Mouse (Mus musculus) adrenal gland (tissue): ENCODE data around the gene Bclaf1.

ENCODE experiments used
- intact Hi-C: fragments of 180-260 bp; cut with DNase I; formaldehyde crosslinking; loops from one replicate; pipeline ENCODE4 v1.15.1; 2025

The Bclaf1 gene

DNA sequence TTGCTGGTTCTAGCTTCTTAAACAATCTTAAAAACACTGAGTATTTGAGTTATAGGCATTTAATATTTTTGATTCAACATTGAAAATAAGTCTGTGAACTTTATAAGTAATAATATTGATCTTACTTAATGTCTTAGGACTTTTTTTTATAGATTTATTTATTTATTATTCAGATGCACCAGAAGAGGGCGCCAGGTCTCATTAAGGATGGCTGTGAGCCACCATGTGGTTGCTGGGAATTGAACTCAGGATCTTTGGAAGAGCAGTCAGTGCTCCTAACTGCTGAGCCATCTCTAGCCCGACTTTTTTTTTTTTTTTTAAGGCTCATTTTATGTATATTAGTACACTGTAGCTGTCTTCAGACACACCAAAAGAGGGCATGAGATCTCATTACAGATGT, 2.5 kb downstream of the Bclaf1 start:
- intact Hi-C loops = no loop called here

GRCm38 (mm10) chr10:20317466-20317865, 5.2 kb downstream of the Bclaf1 start:
- intact Hi-C loops = no loop called here

DNA sequence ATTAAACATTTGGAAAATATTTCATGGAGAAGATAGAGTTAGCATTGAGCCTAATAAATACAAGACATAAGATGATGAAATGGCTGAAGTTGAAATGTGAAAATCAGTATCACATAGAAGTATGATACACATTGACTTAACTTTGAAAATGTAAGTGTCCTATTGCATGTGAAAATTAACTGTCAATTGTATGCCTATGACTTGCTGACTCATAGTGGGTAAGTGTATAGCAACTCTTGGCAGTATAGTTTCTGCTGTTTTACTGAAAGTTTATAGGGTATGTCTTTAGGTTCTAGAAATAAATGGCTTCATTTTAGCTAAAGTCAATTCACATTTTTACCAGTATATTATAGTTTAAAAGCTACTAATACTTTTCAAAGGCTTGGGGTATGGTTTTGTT, 14.0 kb downstream of the Bclaf1 start:
- intact Hi-C loops = no loop called here

- intact Hi-C loops = no loop called here
Observed at GRCm38 (mm10) chr10:20331262-20331661, 19.0 kb downstream of the Bclaf1 start.

DNA sequence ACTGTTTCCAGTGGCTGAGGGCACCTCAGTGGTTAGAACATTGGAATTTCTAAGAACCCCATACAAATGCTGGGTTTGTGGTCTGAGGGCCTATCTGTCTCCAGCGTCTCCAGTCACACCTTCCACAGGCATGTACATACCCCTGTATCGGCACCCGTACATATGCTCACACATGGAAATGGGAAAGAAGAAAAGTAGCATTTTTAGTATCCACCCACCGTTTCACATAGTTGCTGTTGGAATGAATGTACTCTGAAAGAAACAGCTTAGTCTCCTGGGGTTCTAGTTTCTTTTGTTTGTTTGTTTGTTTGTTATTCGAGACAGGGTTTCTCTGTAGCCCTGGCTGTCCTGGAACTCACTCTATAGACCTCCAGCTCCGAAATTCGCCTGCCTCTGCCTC, 25.6 kb downstream of the Bclaf1 start:
- intact Hi-C loops = no loop called here

DNA sequence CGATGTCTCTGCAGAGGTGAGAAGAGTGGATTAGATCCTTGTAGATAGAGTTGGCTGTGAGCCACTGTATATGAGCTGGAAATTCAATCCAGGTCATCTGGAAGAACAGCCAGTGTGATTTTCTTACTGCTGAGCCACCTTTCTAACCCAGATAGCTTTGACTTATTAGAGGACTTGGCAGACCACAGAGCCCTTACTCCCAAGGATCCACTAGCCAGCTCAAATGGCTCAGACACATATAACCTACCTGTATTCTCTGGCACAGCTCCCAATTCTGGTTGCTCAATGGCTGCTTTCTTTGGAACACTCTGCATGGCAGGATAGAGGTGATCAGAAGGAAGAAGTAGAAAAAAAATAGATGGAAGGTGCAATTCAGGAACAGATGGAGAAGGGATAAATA, 33.5 kb downstream of the Bclaf1 start:
- intact Hi-C loops = no loop called here

GRCm38 (mm10) chr10:20347285-20348214, 35.3 kb downstream of the Bclaf1 start, which contains the start of gene Mtfr2:
Gene Mtfr2, plus strand, starts transcription at chr10:20347770.
- intact Hi-C loops = no loop called here

DNA sequence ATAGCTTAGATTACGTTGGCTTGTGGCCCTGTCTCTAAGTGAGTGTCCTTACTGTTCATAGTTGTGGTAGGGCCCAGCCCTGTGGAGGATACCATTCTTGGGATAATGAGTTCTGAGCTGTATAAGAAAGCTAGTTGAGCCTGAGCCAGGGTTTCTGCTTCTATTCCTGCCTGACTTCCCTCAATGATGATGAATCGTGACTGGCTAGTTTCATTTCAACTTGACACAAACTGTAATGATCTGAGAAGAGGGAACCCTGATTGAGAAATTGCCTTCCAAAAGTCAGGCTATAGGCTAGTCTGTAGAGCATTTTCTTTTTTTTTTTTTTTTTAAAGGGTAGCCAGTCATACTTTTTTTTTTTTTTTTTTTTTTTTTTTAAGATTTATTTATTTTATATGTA, 36.6 kb downstream of the Bclaf1 start:
- intact Hi-C loops = no loop called here

DNA sequence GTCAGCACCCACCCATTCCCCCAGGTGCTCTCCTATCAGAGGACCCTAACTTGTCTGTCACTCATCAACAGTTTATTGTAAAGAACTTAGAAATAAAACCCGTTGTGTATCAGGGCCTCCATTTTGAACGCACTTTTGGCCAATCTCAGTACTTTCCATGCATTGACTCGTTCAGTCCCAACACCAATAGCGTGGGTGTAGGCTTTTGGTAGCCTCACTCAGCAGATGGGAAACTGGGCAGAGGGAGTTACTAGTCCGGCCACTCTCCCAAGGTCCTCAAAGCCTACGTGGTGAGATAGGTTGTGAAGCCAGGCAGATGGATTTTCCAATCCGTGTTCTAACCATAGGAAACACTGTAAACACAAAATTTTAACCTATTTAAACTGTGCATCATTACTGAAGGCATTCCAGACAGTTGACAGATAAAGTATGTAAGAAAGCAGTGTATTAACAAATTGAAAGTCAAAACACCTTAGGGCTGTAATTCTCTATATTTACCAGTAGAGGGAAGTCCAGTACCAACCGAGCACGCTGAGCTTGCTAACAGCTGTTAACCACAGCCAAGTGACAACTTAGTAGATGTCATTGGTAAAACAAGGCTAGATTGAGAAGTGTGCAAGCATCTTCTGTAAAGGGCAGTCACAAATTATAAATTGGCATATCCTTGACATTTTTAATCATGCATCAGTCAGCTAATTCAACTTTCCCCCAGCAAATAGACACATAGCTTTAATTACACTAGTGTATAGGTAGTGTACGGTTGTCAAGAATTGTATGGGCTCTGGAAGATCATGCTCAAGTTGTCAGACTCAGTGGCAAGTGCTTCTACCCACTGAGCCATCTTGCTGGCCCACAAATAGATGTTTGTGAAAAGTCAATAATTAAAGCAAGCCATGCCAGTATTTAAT, 49.5 kb downstream of the Bclaf1 start:
- intact Hi-C loops = loop anchor here (1.0 to 5.0 kb wide), 2 partner anchors 566 to 587 kb away; no protein-coding TSS in a partner anchor

DNA sequence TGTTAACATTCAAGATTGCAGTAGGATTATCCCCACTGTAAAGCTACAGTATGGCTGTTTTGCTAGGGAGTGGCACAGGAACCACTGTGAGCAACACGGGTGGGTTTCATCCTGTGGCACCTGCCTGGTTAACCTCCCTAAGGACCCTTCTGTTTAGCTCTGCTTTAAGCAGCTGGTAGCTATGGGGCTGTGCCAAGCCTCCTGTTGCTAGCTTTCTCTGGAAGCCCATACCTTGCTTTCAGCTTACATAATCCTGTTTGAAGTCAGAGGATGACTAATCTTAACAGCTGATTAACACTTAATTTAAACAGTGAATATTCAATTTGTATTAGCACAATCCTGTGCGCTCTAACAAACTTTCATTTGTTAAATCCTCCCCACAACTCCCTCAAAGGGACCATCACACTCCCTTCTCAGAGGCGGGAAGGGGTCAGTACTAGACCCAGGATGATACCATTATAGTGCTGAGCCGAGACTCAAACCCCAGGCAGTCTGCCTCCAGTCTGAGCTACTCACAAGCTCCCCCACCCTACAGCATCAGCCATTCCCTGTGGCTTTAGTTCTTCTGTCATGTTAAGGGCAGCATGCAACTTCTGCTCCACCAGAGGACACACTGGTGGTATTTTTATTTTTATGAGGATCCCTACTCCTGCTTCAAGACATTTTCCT, 50.3 kb downstream of the Bclaf1 start:
- intact Hi-C loops = loop anchor here (5.0 kb wide), 1 partner anchor 565 kb away; no protein-coding TSS in a partner anchor

DNA sequence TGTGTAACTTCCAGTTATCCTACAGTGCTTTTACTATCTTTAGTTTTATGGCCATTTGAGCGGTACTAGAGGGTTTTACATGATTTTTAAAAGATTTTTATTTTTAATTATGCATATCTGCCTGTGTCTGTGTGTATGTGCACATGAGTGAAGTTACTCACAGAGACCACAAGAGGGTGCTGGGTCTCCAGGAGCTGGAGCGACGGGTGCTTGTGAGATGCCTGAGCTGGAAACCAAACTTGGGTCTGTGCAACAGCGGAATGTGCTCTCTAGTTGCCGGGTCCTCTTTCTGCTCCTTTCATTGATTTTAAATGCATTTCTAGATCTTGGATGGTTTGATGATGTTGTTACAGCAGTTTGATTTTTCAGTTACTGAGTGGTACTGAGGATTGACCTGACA, 59.8 kb downstream of the Bclaf1 start:
- intact Hi-C loops = no loop called here

DNA sequence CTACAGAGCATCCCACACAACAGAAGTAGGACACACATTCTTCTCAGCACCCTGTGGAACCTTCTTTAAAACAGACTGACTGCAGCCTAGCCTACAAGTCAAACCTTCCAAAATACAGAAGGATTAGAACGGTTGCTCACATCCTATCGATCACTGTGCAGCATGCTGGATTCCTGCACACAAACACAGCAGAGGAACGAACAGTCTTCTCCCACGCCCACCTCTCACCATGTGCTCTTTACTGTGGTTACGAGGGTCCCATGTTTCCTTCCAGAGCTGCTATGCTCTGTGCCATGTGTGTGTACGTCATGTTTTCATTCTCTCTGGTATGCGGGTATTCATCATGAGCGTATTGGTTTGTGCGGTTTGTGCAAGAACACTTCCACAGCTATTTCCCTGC, 65.4 kb downstream of the Bclaf1 start:
- intact Hi-C loops = no loop called here

DNA sequence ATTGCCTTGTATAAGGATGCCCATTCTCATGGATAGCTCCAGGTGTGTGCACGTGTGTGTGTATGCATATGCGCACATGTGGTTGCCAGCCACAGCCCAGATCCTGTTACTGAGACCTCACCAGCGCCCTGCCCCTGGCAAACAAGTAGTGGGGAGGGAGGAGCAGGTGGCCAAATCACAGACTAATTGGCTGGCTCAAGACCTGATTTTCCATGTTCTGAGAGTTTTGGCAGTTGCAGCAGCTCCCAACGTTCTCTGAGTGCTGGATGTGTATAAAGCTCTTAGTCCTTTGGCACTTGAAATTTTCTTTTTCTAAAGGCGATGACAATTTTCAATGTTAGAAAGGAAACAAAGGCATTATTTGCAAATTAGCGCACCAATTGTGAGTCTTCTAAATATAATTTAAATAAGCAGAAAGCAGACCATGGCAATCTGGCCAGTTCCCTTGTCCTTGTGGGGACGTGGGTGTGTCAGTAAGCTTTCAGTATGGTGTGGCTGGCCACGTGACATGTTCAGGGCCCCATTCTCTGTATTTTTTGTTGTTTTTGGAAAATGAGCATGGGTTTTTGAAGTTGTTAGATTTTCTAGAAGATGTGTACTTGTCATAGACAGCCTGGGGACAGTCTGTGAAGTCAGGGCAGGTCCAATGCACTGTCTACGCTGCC, 66.9 kb downstream of the Bclaf1 start:
- intact Hi-C loops = no loop called here

DNA sequence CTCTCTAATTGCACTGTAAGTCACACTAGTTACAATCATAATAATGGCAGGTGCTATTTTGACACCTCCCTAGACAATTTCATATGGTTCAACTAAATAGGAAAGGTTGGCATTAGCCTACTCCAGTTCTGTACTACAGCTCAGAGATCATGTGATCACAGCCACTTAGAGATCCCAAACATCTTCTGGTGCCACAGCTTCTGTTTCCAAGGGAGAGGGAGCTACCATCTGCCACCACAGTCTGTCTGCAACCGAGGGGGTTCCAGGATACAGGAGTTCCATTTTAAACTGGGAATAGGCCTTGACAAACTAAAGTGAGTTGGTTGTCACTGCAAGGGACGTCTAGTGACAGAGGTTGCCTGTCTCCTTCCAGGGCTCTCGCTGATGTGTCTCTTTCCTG, 68.5 kb downstream of the Bclaf1 start:
- intact Hi-C loops = no loop called here

DNA sequence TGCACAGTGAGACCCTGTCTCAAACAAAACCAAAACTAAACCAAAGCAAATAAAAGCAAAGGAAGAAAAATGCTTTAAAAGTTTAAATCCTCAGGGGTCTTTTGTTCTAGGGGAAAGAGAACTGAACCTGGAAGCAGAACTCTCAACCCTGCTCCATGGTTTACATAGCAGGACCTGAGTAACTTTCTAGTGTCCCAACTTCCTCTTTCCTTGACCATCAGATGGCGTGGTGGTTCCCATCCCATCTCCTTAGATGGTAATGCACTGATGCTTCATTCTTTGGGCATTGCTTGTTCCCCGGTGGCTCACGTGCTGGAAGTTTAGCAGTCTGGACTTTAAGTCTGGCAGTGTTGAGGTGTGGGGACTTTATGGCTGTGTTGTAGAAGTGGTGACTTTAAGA, 69.1 kb downstream of the Bclaf1 start:
- intact Hi-C loops = no loop called here

DNA sequence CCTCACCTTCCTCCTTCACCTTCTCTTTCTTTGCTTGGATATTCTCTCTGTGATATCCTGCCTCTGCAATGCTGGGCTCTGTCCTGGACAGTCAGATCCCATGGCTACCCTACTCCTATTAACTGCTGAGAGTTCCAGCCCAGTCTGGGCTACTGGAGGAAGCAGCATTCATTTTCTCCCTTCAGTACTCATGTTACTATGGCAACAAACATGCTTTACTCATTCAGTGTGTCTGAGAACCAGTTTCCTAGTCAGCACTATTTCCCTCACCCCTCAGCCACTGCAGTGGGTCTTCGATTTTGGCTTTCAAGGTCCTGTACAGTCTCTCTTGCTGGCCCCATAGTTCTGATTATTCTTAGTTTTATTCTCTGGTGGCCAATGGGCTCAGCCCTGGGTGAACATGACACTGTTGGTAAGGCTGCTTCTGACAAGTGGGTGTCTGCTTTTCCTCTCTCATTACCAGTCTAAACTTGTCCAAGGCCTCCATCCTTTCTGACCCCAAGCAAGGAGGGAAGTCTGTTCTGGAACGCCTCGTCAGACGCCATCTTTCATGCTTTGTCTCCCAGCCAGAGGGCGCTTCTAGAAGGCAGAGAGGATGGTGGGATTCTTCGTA, 70.6 kb downstream of the Bclaf1 start:
- intact Hi-C loops = no loop called here

GRCm38 (mm10) chr10:20390568-20390967, 78.3 kb downstream of the Bclaf1 start:
- intact Hi-C loops = no loop called here
